Mouse (Mus musculus) ES-Bruce4 (cell line): ENCODE measurements around the gene Setd7.

Source experiments
- CTCF ChIP-seq: IDR thresholded peaks from one replicate; pipeline ENCODE4 v1.8.1; 2011; ENCODE audit warnings: low read depth, low read length
- POLR2A ChIP-seq: IDR thresholded peaks from one replicate; pipeline ENCODE4 v1.8.1; 2011; ENCODE audit warnings: low read length; ENCODE audit not compliant: insufficient read depth

- no peak for TF ChIP-seq CTCF
- TF ChIP-seq POLR2A, result no peak
These were observed 77.9 kb downstream of the Setd7 start for GRCm38 (mm10) chr3:51482781-51483180.
